In the genomic region with DNA sequence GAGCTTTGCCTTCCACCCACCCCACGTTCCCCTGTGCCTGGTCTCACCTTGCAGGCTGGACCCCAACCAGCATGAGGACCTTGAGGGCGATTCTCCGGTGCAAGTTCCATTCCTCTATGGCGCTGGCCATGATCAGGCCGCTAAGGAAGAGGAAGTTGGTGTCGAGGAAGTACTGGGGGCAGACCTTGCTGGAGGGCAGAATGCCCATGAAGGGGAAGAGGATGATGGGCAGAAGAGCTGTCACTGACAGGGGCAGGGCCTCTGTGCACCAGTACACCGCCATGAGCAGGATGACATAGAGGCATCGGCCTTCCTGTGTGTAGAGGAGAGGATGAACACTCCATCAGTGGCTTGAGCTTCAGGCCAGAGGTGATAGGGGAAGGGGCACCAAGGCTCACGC, we compare ENCODE assay signal across 27 mouse cellular contexts. TPM values are rescaled to one million over a fixed set of nuclear protein-coding genes. Genes with fewer than 3 reads are reported as not detected.
A peak's percentile ranks its signal among the peaks of the same experiment; 100 is the strongest.
DNase-seq lines count a peak whose midpoint lies in the region; ATAC-seq and TF ChIP-seq lines count a peak whose summit lies in the region.
"Had no signal": no experiment of that assay in that cellular context is flagged by ENCODE, and none has a peak within 500 bp of the region (broad histone marks: within the 10 kb centered on the region; RNA-seq: fewer than 3 reads in every experiment).

No protein-coding gene starts in this region.

- intact Hi-C loops in left cerebral cortex, postnatal 10 days (cut with DNase I) = no loop called here

- no peak for TF ChIP-seq POLR2A in bone marrow macrophage, adult 2 months (IDR thresholded peaks at IDR 0.05; ENCODE audit: borderline replicate concordance, low read depth, low read length)

- H3K27me3 ChIP-seq in megakaryocyte, embryonic 14.5 days (replicated peaks) = peaks cover 30% of the 10 kb centered on the region
- H3K27me3 ChIP-seq: embryonic facial prominence, embryonic 12.5 days; embryonic facial prominence, embryonic 15.5 days; hindbrain, embryonic 13.5 days; intestine, embryonic 15.5 days had no signal

- H3K27ac ChIP-seq in bone marrow macrophage, adult 2 months (ENCODE audit: insufficient read depth, low read depth, low read length) = peak overlapping the region; percentile 48
- H3K27ac ChIP-seq: embryonic facial prominence, embryonic 12.5 days; embryonic facial prominence, embryonic 15.5 days; heart, adult 2 months; hindbrain, embryonic 10.5 days; hindbrain, embryonic 13.5 days; intestine, embryonic 15.5 days had no signal

- ATAC-seq in common myeloid progenitor, adult 5-6 weeks (replicated peaks; ENCODE audit: low read depth, poor library complexity, severe bottlenecking) = peak; percentile 19
- no peak for ATAC-seq in frontal cortex, adult (ENCODE audit: low TSS enrichment)
- ATAC-seq: CD4-positive, CD25-positive, alpha-beta regulatory T cell, adult 4 months; forebrain, embryonic 14.5 days; hindbrain, embryonic 16.5 days; intestine, embryonic 15.5 days had no signal

- no peaks in the 10 kb centered on the region for H3K36me3 ChIP-seq in megakaryocyte, embryonic 14.5 days (replicated peaks; ENCODE audit: low read length)
- H3K36me3 ChIP-seq: embryonic facial prominence, embryonic 12.5 days; embryonic facial prominence, embryonic 15.5 days; hindbrain, embryonic 10.5 days; hindbrain, embryonic 13.5 days; intestine, embryonic 15.5 days had no signal

- peaks cover 38% of the 10 kb centered on the region for H3K4me1 ChIP-seq in bone marrow macrophage, adult 2 months (ENCODE audit: control insufficient read depth, insufficient read depth, low read length)
- peaks cover 18% of the 10 kb centered on the region for H3K4me1 ChIP-seq in megakaryocyte, embryonic 14.5 days
- H3K4me1 ChIP-seq: embryonic facial prominence, embryonic 12.5 days; embryonic facial prominence, embryonic 15.5 days; hindbrain, embryonic 10.5 days; hindbrain, embryonic 13.5 days; intestine, embryonic 15.5 days had no signal

- peaks cover 8% of the 10 kb centered on the region; the same call in 1 of the 2 replicates for H3K9me3 ChIP-seq in megakaryocyte, embryonic 14.5 days
- H3K9me3 ChIP-seq: embryonic facial prominence, embryonic 12.5 days; embryonic facial prominence, embryonic 15.5 days; hindbrain, embryonic 10.5 days; hindbrain, embryonic 13.5 days; intestine, embryonic 15.5 days had no signal

- H3K4me3 ChIP-seq in bone marrow macrophage, adult 2 months (ENCODE audit: insufficient read depth, low read length) = no peak overlapping the region
- H3K4me3 ChIP-seq in megakaryocyte, embryonic 14.5 days (replicated peaks) = peak overlapping the region; percentile 44
- H3K4me3 ChIP-seq: embryonic facial prominence, embryonic 12.5 days; embryonic facial prominence, embryonic 15.5 days; heart, adult 2 months; hindbrain, embryonic 10.5 days; hindbrain, embryonic 13.5 days; intestine, embryonic 15.5 days had no signal

- TF ChIP-seq CTCF in bone marrow macrophage, adult 2 months (IDR thresholded peaks at IDR 0.05; ENCODE audit: low read depth, low read length) = no peak

- DNase-seq in kidney, adult 8-10 months = no peak
- no peak for DNase-seq in left cerebral cortex, postnatal 10 days (ENCODE audit: extremely low spot score in 1 of 2, low spot score in 2 of 2)
- DNase-seq: adrenal gland, adult 2 months; adrenal gland, postnatal 25 days; cerebellum, adult 18-20 months; cerebellum, adult 9-10 months; cerebellum, postnatal 14 days; gastrocnemius, postnatal 10 days; gastrocnemius, postnatal 36 days had no signal

RNA-seq across cellular contexts. Expression of a gene that starts 24.6 kb away (rescaled TPM):
- 12.6 and 15.2 TPM in 2 replicates for polyA plus RNA-seq in bone marrow macrophage, adult 2 months (2012; ENCODE audit: insufficient read depth, insufficient read length, missing spikeins)
- total RNA-seq in common myeloid progenitor, adult 5-6 weeks (2017) = not detected in 2 replicates
- not detected in 2 replicates for polyA plus RNA-seq in megakaryocyte, embryonic 14.5 days (2012; ENCODE audit: insufficient read depth, low replicate concordance)
- 10 to 100 TPM; 18.7 to 19.9 TPM for total RNA-seq in left cerebral cortex, postnatal 10 days (2021)
- total RNA-seq: MEL had no signal
- polyA plus RNA-seq: C2C12 had no signal

RNA-seq across cellular contexts. Expression of a gene that starts 44.6 kb away (rescaled TPM):
- polyA plus RNA-seq in bone marrow macrophage, adult 2 months (2012; ENCODE audit: insufficient read depth, insufficient read length, missing spikeins) = 8.9 and 11.2 TPM in 2 replicates
- 6.4 and 12.4 TPM in 2 replicates for total RNA-seq in common myeloid progenitor, adult 5-6 weeks (2017)
- 17.6 and 36.2 TPM in 2 replicates for polyA plus RNA-seq in megakaryocyte, embryonic 14.5 days (2012; ENCODE audit: insufficient read depth, low replicate concordance)
- total RNA-seq in left cerebral cortex, postnatal 10 days (2021) = 10 to 100 TPM; 21.7 to 22.8 TPM

RNA-seq across cellular contexts. Expression of a gene that starts 48.3 kb away (rescaled TPM):
- polyA plus RNA-seq in bone marrow macrophage, adult 2 months (2012; ENCODE audit: insufficient read depth, insufficient read length, missing spikeins) = not detected in 2 replicates
- not detected in 2 replicates for total RNA-seq in common myeloid progenitor, adult 5-6 weeks (2017)
- 2.1 TPM in 1 of 2 replicates, not detected in the other for polyA plus RNA-seq in megakaryocyte, embryonic 14.5 days (2012; ENCODE audit: insufficient read depth, low replicate concordance)
- total RNA-seq in left cerebral cortex, postnatal 10 days (2021) = not detected
- total RNA-seq: heart, adult 2 months; heart, postnatal 36 days; MEL had no signal
- polyA plus RNA-seq: C2C12; CD4-positive, CD25-positive, alpha-beta regulatory T cell, adult 4 months; forebrain, embryonic 14.5 days; heart, embryonic 11.5 days; heart, embryonic 14.5 days; hindbrain, embryonic 10.5 days had no signal

RNA-seq across cellular contexts. Expression of a gene that starts 55.1 kb away (rescaled TPM):
- polyA plus RNA-seq in bone marrow macrophage, adult 2 months (2012; ENCODE audit: insufficient read depth, insufficient read length, missing spikeins) = 0.15 TPM in 1 of 2 replicates, not detected in the other
- 0.15 and 0.64 TPM in 2 replicates for total RNA-seq in common myeloid progenitor, adult 5-6 weeks (2017)
- polyA plus RNA-seq in megakaryocyte, embryonic 14.5 days (2012; ENCODE audit: insufficient read depth, low replicate concordance) = not detected in 2 replicates
- 1 to 10 TPM; 1.6 to 1.9 TPM for total RNA-seq in left cerebral cortex, postnatal 10 days (2021)
- total RNA-seq: MEL had no signal
- polyA plus RNA-seq: CD4-positive, CD25-positive, alpha-beta regulatory T cell, adult 4 months had no signal

Comparison
In these comparisons a context has a peak if more than half of its experiments do, and no peak if none do; other contexts are left out.
1. RNA of a gene that starts 24.6 kb away (total RNA-seq): 18.7 to 19.9 TPM in left cerebral cortex, postnatal 10 days; not detected in common myeloid progenitor, adult 5-6 weeks; every median in the first group is over 10 times any median in the second.